ENCODE assay signal across 26 mouse cellular contexts in the genomic region with DNA sequence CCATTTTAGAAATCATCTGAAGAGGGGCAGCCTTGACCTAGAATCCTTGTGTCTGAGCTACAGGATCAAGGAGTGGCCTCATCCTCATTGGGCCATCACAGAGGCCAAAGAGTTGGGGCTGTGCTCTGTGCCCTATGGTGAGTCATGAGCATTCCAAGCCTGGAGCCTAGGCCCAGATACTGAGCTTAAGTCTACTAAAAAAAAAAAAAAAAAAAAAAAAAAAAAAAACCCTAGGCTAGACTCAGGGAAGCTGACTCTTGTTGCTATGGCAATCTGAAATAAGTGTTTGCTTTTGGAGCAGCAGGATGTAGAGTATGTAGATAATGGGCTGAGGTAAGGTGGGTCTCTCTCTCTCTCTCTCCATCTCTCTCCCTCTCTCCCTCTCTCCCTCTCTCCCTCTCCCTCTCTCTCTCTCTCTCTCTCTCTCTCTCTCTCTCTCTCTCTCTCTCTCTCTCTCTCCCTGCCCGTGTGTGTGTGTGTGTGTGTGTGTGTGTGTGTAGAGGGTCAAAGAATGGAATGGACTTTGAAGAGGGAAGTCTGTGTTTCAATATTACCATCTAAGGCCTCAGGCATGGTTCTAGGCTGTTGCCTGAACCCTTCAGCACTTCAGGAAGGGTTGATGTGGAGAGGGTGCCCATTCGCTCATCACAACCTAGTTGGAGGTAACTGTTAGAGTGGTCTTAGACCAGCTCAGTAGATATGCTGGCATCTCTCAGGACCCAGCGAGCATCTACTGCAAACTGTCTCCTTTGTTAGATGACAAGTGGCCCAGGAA. TPM values are rescaled to one million over a fixed set of nuclear protein-coding genes. Genes with fewer than 3 reads are reported as not detected.
A peak's percentile ranks its signal among the peaks of the same experiment; 100 is the strongest.
DNase-seq lines count a peak whose midpoint lies in the region; ATAC-seq and TF ChIP-seq lines count a peak whose summit lies in the region.
"Had no signal": no experiment of that assay in that cellular context is flagged by ENCODE, and none has a peak within 500 bp of the region (broad histone marks: within the 10 kb centered on the region; RNA-seq: fewer than 3 reads in every experiment).

No protein-coding gene starts in this region.

- H3K9me3 ChIP-seq in forebrain, postnatal 0 days (ENCODE audit: low read length), result no peaks in the 10 kb centered on the region
- no peaks in the 10 kb centered on the region for H3K9me3 ChIP-seq in forebrain, embryonic 14.5 days (replicated peaks; ENCODE audit: control insufficient read depth, low read length)
- no peaks in the 10 kb centered on the region for H3K9me3 ChIP-seq in lung, embryonic 15.5 days
- H3K9me3 ChIP-seq in ES-E14 (ENCODE audit: control insufficient read depth, insufficient read depth, low read depth, low read length), result no peaks in the 10 kb centered on the region
- H3K9me3 ChIP-seq: forebrain, embryonic 10.5 days; forebrain, embryonic 13.5 days; G1E; heart, embryonic 10.5 days; heart, embryonic 13.5 days; intestine, embryonic 15.5 days had no signal

- H3K4me1 ChIP-seq in forebrain, postnatal 0 days (ENCODE audit: insufficient read depth), result no peaks in the 10 kb centered on the region
- no peaks in the 10 kb centered on the region for H3K4me1 ChIP-seq in forebrain, embryonic 14.5 days (ENCODE audit: control insufficient read depth, insufficient read depth, low read length)
- H3K4me1 ChIP-seq in lung, embryonic 15.5 days, result no peaks in the 10 kb centered on the region
- no peaks in the 10 kb centered on the region for H3K4me1 ChIP-seq in ES-E14 (ENCODE audit: control insufficient read depth in 2 of 2, insufficient read depth in 2 of 2, low read length in 2 of 2, poor library complexity in 1 of 2)
- H3K4me1 ChIP-seq: forebrain, embryonic 10.5 days; forebrain, embryonic 13.5 days; heart, embryonic 10.5 days; heart, embryonic 13.5 days; intestine, embryonic 15.5 days had no signal

- 91% methylated on average over 2 of the region's 3 CpGs for WGBS in forebrain, postnatal 0 days
- WGBS in forebrain, embryonic 14.5 days, result 82% methylated on average over 2 of the region's 3 CpGs
- 64% methylated on average over 2 of the region's 3 CpGs for WGBS in lung, embryonic 15.5 days

- H3K27me3 ChIP-seq in forebrain, postnatal 0 days (ENCODE audit: insufficient read depth, low read length), result no peaks in the 10 kb centered on the region
- H3K27me3 ChIP-seq in forebrain, embryonic 14.5 days (replicated peaks; ENCODE audit: control insufficient read depth, insufficient read depth, low read length), result no peaks in the 10 kb centered on the region
- H3K27me3 ChIP-seq in lung, embryonic 15.5 days, result no peaks in the 10 kb centered on the region
- H3K27me3 ChIP-seq: forebrain, embryonic 13.5 days; heart, embryonic 13.5 days; intestine, embryonic 15.5 days had no signal

- no peak overlapping the region for H3K4me2 ChIP-seq in forebrain, postnatal 0 days (ENCODE audit: low read depth)
- no peak overlapping the region for H3K4me2 ChIP-seq in forebrain, embryonic 14.5 days (ENCODE audit: low read length)
- H3K4me2 ChIP-seq in lung, embryonic 15.5 days, result no peak overlapping the region
- H3K4me2 ChIP-seq: forebrain, embryonic 13.5 days; heart, embryonic 13.5 days; hindbrain, embryonic 14.5 days; intestine, embryonic 15.5 days had no signal

- no peak for DNase-seq in forebrain, postnatal 0 days
- no peak for DNase-seq in forebrain, embryonic 14.5 days (ENCODE audit: low spot score)
- DNase-seq in lung, adult 18-20 months, result no peak
- DNase-seq in 3T3-L1 (ENCODE audit: low read depth, low spot score) (peak; percentile 71), ES-E14 (ENCODE audit: low read depth, low spot score) (no peak)
- DNase-seq in heart, adult 8-10 months (ENCODE audit: low spot score), result no peak
- DNase-seq: adrenal gland, postnatal 10 days; cerebellum, adult 11-12 months; cerebellum, adult 8-10 months; cerebellum, postnatal 10 days; cerebellum, postnatal 36 days; gastrocnemius, postnatal 25 days; heart, adult 18-20 months; heart, postnatal 14 days; heart, postnatal 4 days; kidney, adult 18-20 months had no signal

- H3K9ac ChIP-seq in forebrain, postnatal 0 days, result no peak overlapping the region
- no peak overlapping the region for H3K9ac ChIP-seq in forebrain, embryonic 14.5 days (ENCODE audit: low read length)
- no peak overlapping the region for H3K9ac ChIP-seq in lung, embryonic 15.5 days
- H3K9ac ChIP-seq in ES-E14 (ENCODE audit: insufficient read depth, low read depth, low read length, poor library complexity, severe bottlenecking), result no peak overlapping the region
- H3K9ac ChIP-seq: forebrain, embryonic 13.5 days; heart, embryonic 13.5 days; hindbrain, embryonic 14.5 days; intestine, embryonic 15.5 days had no signal

- TF ChIP-seq CTCF in forebrain, postnatal 0 days (IDR thresholded peaks at IDR 0.05; ENCODE audit: low read depth), result no peak

- peak; percentile 72 for ATAC-seq in forebrain, postnatal 0 days
- ATAC-seq in forebrain, embryonic 14.5 days, result no peak
- peak; percentile 85 for ATAC-seq in lung, embryonic 15.5 days (ENCODE audit: borderline replicate concordance, extremely low read depth, low FRiP score, low TSS enrichment)
- ATAC-seq: forebrain, embryonic 13.5 days; intestine, embryonic 15.5 days had no signal

- no peaks in the 10 kb centered on the region for H3K36me3 ChIP-seq in forebrain, postnatal 0 days (ENCODE audit: insufficient read depth)
- no peaks in the 10 kb centered on the region for H3K36me3 ChIP-seq in forebrain, embryonic 14.5 days (ENCODE audit: control insufficient read depth, insufficient read depth, low read length)
- H3K36me3 ChIP-seq in lung, embryonic 15.5 days, result no peaks in the 10 kb centered on the region
- no peaks in the 10 kb centered on the region for H3K36me3 ChIP-seq in ES-E14 (ENCODE audit: control insufficient read depth, insufficient read depth, low read length, poor library complexity, severe bottlenecking)
- H3K36me3 ChIP-seq: forebrain, embryonic 10.5 days; G1E; heart, embryonic 10.5 days; heart, embryonic 13.5 days; intestine, embryonic 15.5 days had no signal

- in situ Hi-C loops in ES-E14 (cut with MboI; ENCODE audit: low sequenced_read_pairs in 2 of 2, unreplicated experiment in 2 of 2), result no loop called here

- no peak overlapping the region for H3K4me3 ChIP-seq in forebrain, postnatal 0 days (ENCODE audit: low read depth, low read length)
- H3K4me3 ChIP-seq in forebrain, embryonic 14.5 days (ENCODE audit: low read depth, low read length), result no peak overlapping the region
- no peak overlapping the region for H3K4me3 ChIP-seq in lung, embryonic 15.5 days
- no peak overlapping the region for H3K4me3 ChIP-seq in ES-E14 (ENCODE audit: insufficient read depth in 1 of 2, low read depth in 1 of 2, low read length in 2 of 2, poor library complexity in 1 of 2, severe bottlenecking in 1 of 2)
- H3K4me3 ChIP-seq: forebrain, embryonic 10.5 days; forebrain, embryonic 13.5 days; heart, embryonic 10.5 days; heart, embryonic 13.5 days; intestine, embryonic 15.5 days had no signal

- H3K27ac ChIP-seq in forebrain, postnatal 0 days (ENCODE audit: low read depth, low read length), result no peak overlapping the region
- H3K27ac ChIP-seq in forebrain, embryonic 14.5 days (ENCODE audit: low read depth, low read length), result no peak overlapping the region
- H3K27ac ChIP-seq in lung, embryonic 15.5 days, result no peak overlapping the region
- no peak overlapping the region for H3K27ac ChIP-seq in ES-E14 (ENCODE audit: insufficient read depth, low read depth, low read length, poor library complexity, severe bottlenecking)
- H3K27ac ChIP-seq: forebrain, embryonic 10.5 days; forebrain, embryonic 13.5 days; heart, embryonic 10.5 days; heart, embryonic 13.5 days; hindbrain, embryonic 14.5 days; intestine, embryonic 15.5 days had no signal

TF ChIP-seq in ES-E14, 5 proteins besides CTCF, POLR2A, EP300 and RAD21:
- peak; percentile 62 for TF ChIP-seq ZNF384 (IDR thresholded peaks at IDR 0.05; ENCODE audit: low read depth, low read length)
- no peak for TF ChIP-seq CHD2 (IDR thresholded peaks at IDR 0.05; ENCODE audit: low read depth, low read length)
TF ChIP-seq in ES-E14: peak in this region for 1.

RNA-seq across cellular contexts. Expression of a gene that starts 36.0 kb away (rescaled TPM):
- 158 and 188 TPM in 2 replicates for total RNA-seq in forebrain, postnatal 0 days (2014; rRNA removed)
- 30.2 and 39.1 TPM in 2 replicates for polyA plus RNA-seq in forebrain, postnatal 0 days (2015; fragmentation: Nextera tagmentation; extraction: Ambion mirVana)
- polyA plus RNA-seq in forebrain, embryonic 14.5 days (2014; fragmentation: Nextera tagmentation; extraction: Ambion mirVana), result 28.6 and 35.1 TPM in 2 replicates
- 1.5 and 1.8 TPM in 2 replicates for polyA plus RNA-seq in lung, embryonic 15.5 days (2015; fragmentation: Nextera tagmentation; extraction: Ambion mirVana)
- total RNA-seq in ES-E14 (2012; rRNA removed), result 3.3 and 5.1 TPM in 2 replicates
- under 1 TPM; 0.08 to 0.28 (median 0.18) TPM for total RNA-seq in heart, adult 8-10 months (2022)
- polyA plus RNA-seq: G1E had no signal

RNA-seq across cellular contexts. Expression of a gene that starts 51.9 kb away (rescaled TPM):
- 118 and 120 TPM in 2 replicates for total RNA-seq in forebrain, postnatal 0 days (2014; rRNA removed)
- polyA plus RNA-seq in forebrain, postnatal 0 days (2015; fragmentation: Nextera tagmentation; extraction: Ambion mirVana), result 80.6 and 81.5 TPM in 2 replicates
- polyA plus RNA-seq in forebrain, embryonic 14.5 days (2014; fragmentation: Nextera tagmentation; extraction: Ambion mirVana), result 70.8 and 91.0 TPM in 2 replicates
- 86.6 and 87.6 TPM in 2 replicates for polyA plus RNA-seq in lung, embryonic 15.5 days (2015; fragmentation: Nextera tagmentation; extraction: Ambion mirVana)
- total RNA-seq in ES-E14 (2012; rRNA removed), result 99.7 and 115 TPM in 2 replicates
- 10 to 100 TPM; 81.4 to 89.7 (median 83.2) TPM for total RNA-seq in heart, adult 8-10 months (2022)

RNA-seq across cellular contexts. Expression of a gene that starts 56.1 kb away (rescaled TPM):
- total RNA-seq in forebrain, postnatal 0 days (2014; rRNA removed), result 0.05 TPM in 1 of 2 replicates, not detected in the other
- polyA plus RNA-seq in forebrain, postnatal 0 days (2015; fragmentation: Nextera tagmentation; extraction: Ambion mirVana), result 0.04 and 0.10 TPM in 2 replicates
- polyA plus RNA-seq in forebrain, embryonic 14.5 days (2014; fragmentation: Nextera tagmentation; extraction: Ambion mirVana), result not detected in 2 replicates
- 0.73 and 1.00 TPM in 2 replicates for polyA plus RNA-seq in lung, embryonic 15.5 days (2015; fragmentation: Nextera tagmentation; extraction: Ambion mirVana)
- 0.04 TPM in 1 of 2 replicates, not detected in the other for total RNA-seq in ES-E14 (2012; rRNA removed)
- 10 to 100 TPM; 20.3 to 24.5 (median 21.4) TPM for total RNA-seq in heart, adult 8-10 months (2022)
- polyA plus RNA-seq: brain, embryonic 14.5 days; hindbrain, embryonic 11.5 days; hindbrain, embryonic 14.5 days had no signal

Comparison
In these comparisons a context has a peak if more than half of its experiments do, and no peak if none do; other contexts are left out.
1. RNA of a gene that starts 36.0 kb away (total RNA-seq): 158 to 188 TPM in forebrain, postnatal 0 days; 3.3 to 5.1 TPM in ES-E14 and 0.08 to 0.28 TPM in heart, adult 8-10 months; every median in the first group is over 10 times any median in the second.
2. RNA of a gene that starts 56.1 kb away (total RNA-seq): 20.3 to 24.5 TPM in heart, adult 8-10 months; 0.05 TPM in forebrain, postnatal 0 days and 0.04 TPM in ES-E14; every median in the first group is over 10 times any median in the second.